Mouse (Mus musculus) ES-E14 (cell line): Measurements from ENCODE around the gene Vps11. TPM values are rescaled to one million over a fixed set of nuclear protein-coding genes. Genes with fewer than 3 reads are reported as not detected.
"Not testable (repeated sequence)": the region's sequence is repeated elsewhere in the genome, so short reads cannot be mapped to it uniquely, and the experiment has no call there.

ENCODE experiments used
- DNase-seq: peaks from one replicate; pipeline ENCODE4 v3.0.0-alpha.2; 2013; ENCODE audit warnings: low read depth, low spot score
- H3K27ac ChIP-seq: 2 replicates; pipeline ENCODE4 v1.5.1; 2012; ENCODE audit warnings: low read depth, mild to moderate bottlenecking, low read length, moderate library complexity, mixed read lengths; ENCODE audit not compliant: poor library complexity, insufficient read depth, severe bottlenecking
- H3K36me3 ChIP-seq: 2 replicates; pipeline ENCODE4 v1.6.1; 2012; ENCODE audit warnings: mild to moderate bottlenecking, low read length, moderate library complexity, mixed read lengths; ENCODE audit not compliant: control insufficient read depth, poor library complexity, insufficient read depth, severe bottlenecking
- H3K4me1 ChIP-seq, 2 experiments: fragments of 150-350 bp in 1 of 2; sonication (generic) in 1 of 2; 2 replicates each; pipeline ENCODE4 v1.6.1; 2012; ENCODE audit warnings: low read length in 2 of 2, mild to moderate bottlenecking in 1 of 2, mixed read lengths in 1 of 2; ENCODE audit not compliant: control insufficient read depth in 2 of 2, insufficient read depth in 2 of 2, poor library complexity in 1 of 2
- H3K4me3 ChIP-seq, 2 experiments: fragments of 150-350 bp in 1 of 2; sonication (generic) in 1 of 2; 2 replicates each; pipeline ENCODE4 v1.5.1; 2012; ENCODE audit warnings: low read length in 2 of 2, low read depth in 1 of 2, mild to moderate bottlenecking in 1 of 2, mixed read lengths in 1 of 2; ENCODE audit not compliant: insufficient read depth in 1 of 2, poor library complexity in 1 of 2, severe bottlenecking in 1 of 2
- H3K9ac ChIP-seq: 2 replicates; pipeline ENCODE4 v1.6.1; 2012; ENCODE audit warnings: low read depth, mild to moderate bottlenecking, low read length, mixed read lengths; ENCODE audit not compliant: poor library complexity, insufficient read depth, severe bottlenecking
- H3K9me3 ChIP-seq: fragments of 150-350 bp; sonication (generic); 2 replicates; pipeline ENCODE4 v1.6.1; 2012; ENCODE audit warnings: low read depth, mild to moderate bottlenecking, low read length; ENCODE audit not compliant: control insufficient read depth, insufficient read depth
- CHD2 ChIP-seq: IDR thresholded peaks from 2 replicates; pipeline ENCODE4 v1.6.1; 2014; ENCODE audit warnings: mild to moderate bottlenecking, low read depth, low read length, inconsistent platforms
- HCFC1 ChIP-seq: IDR thresholded peaks from 2 replicates; pipeline ENCODE4 v1.6.1; 2012; ENCODE audit warnings: low read length, inconsistent platforms, borderline replicate concordance; ENCODE audit not compliant: insufficient read depth
- MAFK ChIP-seq: IDR thresholded peaks from 2 replicates; pipeline ENCODE4 v1.6.1; 2014; ENCODE audit warnings: mild to moderate bottlenecking, low read depth, low read length, inconsistent platforms; ENCODE audit not compliant: insufficient read depth
- ZC3H11A ChIP-seq: IDR thresholded peaks from 2 replicates; pipeline ENCODE4 v1.6.1; 2012; ENCODE audit warnings: low read depth, mild to moderate bottlenecking, inconsistent platforms, low read length, borderline replicate concordance
- ZNF384 ChIP-seq: IDR thresholded peaks from 2 replicates; pipeline ENCODE4 v1.6.1; 2012; ENCODE audit warnings: low read depth, low read length, inconsistent platforms
- in situ Hi-C, 2 experiments: fragments of 600-800 bp; cut with MboI; formaldehyde crosslinking; loops; one replicate each; pipeline ENCODE4 v1.15.1; 2025; ENCODE audit warnings: low sequenced_read_pairs in 2 of 2, inconsistent platforms in 1 of 2; ENCODE audit not compliant: unreplicated experiment in 2 of 2
- total RNA-seq: library from RNA; depleted of rRNA; stranded (reverse); fragments of 300-350 nt; gene quantifications from 2 replicates; pipeline ENCODE4 v1.2.3, GENCODE M21; 2012; rRNA removed

Vps11 gene
- total RNA-seq, 1 experiment: 35.0 TPM

- Histone ChIP-seq H3K4me1 (peaks cover 6 to 26% of the 10 kb centered on the region in 2 experiments), H3K9me3 (no peaks in the 10 kb centered on the region), H3K27ac (no peak overlapping the region), H3K4me3 (no peak overlapping the region), H3K9ac (no peak overlapping the region; the same call in 1 of the 2 replicates), H3K36me3 (peaks cover 2% of the 10 kb centered on the region)
- TF ChIP-seq MAFK (no peak), HCFC1 (no peak), ZNF384 (no peak), ZC3H11A (no peak)
- DNase-seq: no peak
- in situ Hi-C loops: no loop called here
Measured at GRCm38 (mm10) chr9:44307248-44307647, 54.2 kb downstream of the Vps11 start.

GRCm38 (mm10) chr9:44306532-44306931, 54.9 kb downstream of the Vps11 start:
- Histone ChIP-seq H3K9me3 (no peaks in the 10 kb centered on the region), H3K36me3 (peaks cover 5% of the 10 kb centered on the region), H3K27ac (no peak overlapping the region; the same call in 1 of the 2 replicates), H3K4me3 (no peak overlapping the region), H3K9ac (no peak overlapping the region), H3K4me1 (peaks cover 6 to 21% of the 10 kb centered on the region in 2 experiments)
- in situ Hi-C loops: no loop called here
- no peak for DNase-seq
- no peak for TF ChIP-seq ZNF384
- no peak for TF ChIP-seq ZC3H11A
- no peak for TF ChIP-seq MAFK
- TF ChIP-seq CHD2: no peak
- no peak for TF ChIP-seq HCFC1

GRCm38 (mm10) chr9:44305466-44306079, 55.9 kb downstream of the Vps11 start, which contains the start of gene Hinfp:
Gene Hinfp, minus strand, starts transcription at chr9:44305671.
- peaks cover 5% of the 10 kb centered on the region for H3K36me3 ChIP-seq
- peak within 1 kb of the TSS; percentile 87 to 93 for H3K4me3 ChIP-seq
- peak; percentile 99 for DNase-seq
- in situ Hi-C loops: no loop called here
- H3K9ac ChIP-seq: peak within 1 kb of the TSS; percentile 94
- TF ChIP-seq ZNF384 (no peak), CHD2 (no peak), MAFK (no peak), HCFC1 (peak; percentile 69), ZC3H11A (no peak)
- no peaks in the 10 kb centered on the region for H3K9me3 ChIP-seq
- peak within 1 kb of the TSS; percentile 66 for H3K27ac ChIP-seq
- peaks cover 6 to 14% of the 10 kb centered on the region in 2 experiments for H3K4me1 ChIP-seq

- H3K36me3 ChIP-seq: peaks cover 34% of the 10 kb centered on the region
Measured at GRCm38 (mm10) chr9:44300001-44300400, 61.5 kb downstream of the Vps11 start.

More at GRCm38 (mm10) chr9:44300001-44300400, 61.5 kb downstream of the Vps11 start:
- H3K27ac ChIP-seq, H3K9ac ChIP-seq, H3K4me1 ChIP-seq, in situ Hi-C loops, H3K9me3 ChIP-seq, H3K4me3 ChIP-seq, DNase-seq: not testable (repeated sequence)

Other genes starting within 250 kb of the Vps11 start
- 0.18 and 0.26 TPM in 2 replicates for gene Gm49380, start 248.2 kb downstream of the Vps11 start, total RNA-seq
- 19.9 and 23.1 TPM in 2 replicates for gene Rnf26, start 248.2 kb downstream of the Vps11 start, total RNA-seq
- 53.1 and 108 TPM in 2 replicates for gene Mcam, start 227.2 kb downstream of the Vps11 start, total RNA-seq
- 17.3 and 20.0 TPM in 2 replicates for gene Cbl, start 127.6 kb downstream of the Vps11 start, total RNA-seq
- gene Ccdc153, start 121.0 kb downstream of the Vps11 start, total RNA-seq: not detected in 2 replicates
- 0.32 and 1.1 TPM in 2 replicates for gene Pdzd3, start 110.2 kb downstream of the Vps11 start, total RNA-seq
- gene Nlrx1, start 93.1 kb downstream of the Vps11 start, total RNA-seq: 0.63 and 1.1 TPM in 2 replicates
- 0.45 and 0.53 TPM in 2 replicates for gene Abcg4, start 73.1 kb downstream of the Vps11 start, total RNA-seq
- 29.1 and 38.3 TPM in 2 replicates for gene Hinfp, start 56.0 kb downstream of the Vps11 start, total RNA-seq
- 9.0 and 13.9 TPM in 2 replicates for gene C2cd2l, start 41.4 kb downstream of the Vps11 start, total RNA-seq
- gene Dpagt1, start 35.7 kb downstream of the Vps11 start, total RNA-seq: 16.3 and 17.9 TPM in 2 replicates
- gene H2afx, start 27.0 kb downstream of the Vps11 start, total RNA-seq: 967 and 1,137 TPM in 2 replicates
- 69.9 and 71.3 TPM in 2 replicates for gene Hmbs, start 17.4 kb downstream of the Vps11 start, total RNA-seq
- gene Hyou1, start 17.8 kb upstream of the Vps11 start, total RNA-seq: 246 and 320 TPM in 2 replicates
- gene Slc37a4, start 35.2 kb upstream of the Vps11 start, total RNA-seq: 9.8 and 10.0 TPM in 2 replicates
- 1,792 and 2,115 TPM in 2 replicates for gene Rps25, start 45.5 kb upstream of the Vps11 start, total RNA-seq
- gene Trappc4, start 45.9 kb upstream of the Vps11 start, total RNA-seq: 88.2 and 95.1 TPM in 2 replicates
- gene Ccdc84, start 56.9 kb upstream of the Vps11 start, total RNA-seq: 38.3 and 57.0 TPM in 2 replicates
- 0.79 and 1.9 TPM in 2 replicates for gene Foxr1, start 79.5 kb upstream of the Vps11 start, total RNA-seq
- gene Upk2, start 93.3 kb upstream of the Vps11 start, total RNA-seq: 0.31 and 1.1 TPM in 2 replicates
- gene Bcl9l, start 121.2 kb upstream of the Vps11 start, total RNA-seq: 4.9 and 6.7 TPM in 2 replicates
- gene Cxcr5, start 200.2 kb upstream of the Vps11 start, total RNA-seq: 0.21 and 0.31 TPM in 2 replicates
- 34.9 and 52.7 TPM in 2 replicates for gene Ddx6, start 243.2 kb upstream of the Vps11 start, total RNA-seq